Mouse (Mus musculus) gastrocnemius, postnatal 14 days (tissue): ENCODE data around the gene Trub2. TPM values are rescaled to one million over a fixed set of nuclear protein-coding genes. Genes with fewer than 3 reads are reported as not detected.
A peak's percentile ranks its signal among the peaks of the same experiment; 100 is the strongest.

Source experiments
- DNase-seq: peaks from one replicate; pipeline ENCODE4 v3.0.0; 2021; ENCODE audit warnings: mixed read lengths
- intact Hi-C: fragments of 180-260 bp; cut with DNase I; formaldehyde crosslinking; loops from one replicate; pipeline ENCODE4 v1.15.1; 2025; ENCODE audit warnings: low total_unique reads
- long read RNA-seq, 2 experiments: library from polyadenylated mRNA; stranded (forward); transcript quantifications; one replicate each; pipeline ENCODE4 v2.0.0; 2021
- total RNA-seq, 2 experiments: library from RNA; stranded (reverse); gene quantifications; 2 replicates each; pipeline ENCODE4 v1.2.3; 2021

Gene Trub2
- 10 to 100 TPM; 28.0 to 28.3 TPM for total RNA-seq
- long read RNA-seq, experiment 1, transcript Trub2-201 (8 exons, 3,408 nt): major isoform, 10 of 30 reads
- long read RNA-seq, experiment 1, partial matches to known transcripts: 5 of 30 reads
- long read RNA-seq, experiment 1, other reads (novel, unspliced or antisense): 14 of 30 reads
- long read RNA-seq, experiment 2, transcript Trub2-201 (8 exons, 3,408 nt): major isoform, 9 of 36 reads
- long read RNA-seq, experiment 2, partial matches to known transcripts: 7 of 36 reads
- long read RNA-seq, experiment 2, other reads (novel, unspliced or antisense): 18 of 36 reads

DNA sequence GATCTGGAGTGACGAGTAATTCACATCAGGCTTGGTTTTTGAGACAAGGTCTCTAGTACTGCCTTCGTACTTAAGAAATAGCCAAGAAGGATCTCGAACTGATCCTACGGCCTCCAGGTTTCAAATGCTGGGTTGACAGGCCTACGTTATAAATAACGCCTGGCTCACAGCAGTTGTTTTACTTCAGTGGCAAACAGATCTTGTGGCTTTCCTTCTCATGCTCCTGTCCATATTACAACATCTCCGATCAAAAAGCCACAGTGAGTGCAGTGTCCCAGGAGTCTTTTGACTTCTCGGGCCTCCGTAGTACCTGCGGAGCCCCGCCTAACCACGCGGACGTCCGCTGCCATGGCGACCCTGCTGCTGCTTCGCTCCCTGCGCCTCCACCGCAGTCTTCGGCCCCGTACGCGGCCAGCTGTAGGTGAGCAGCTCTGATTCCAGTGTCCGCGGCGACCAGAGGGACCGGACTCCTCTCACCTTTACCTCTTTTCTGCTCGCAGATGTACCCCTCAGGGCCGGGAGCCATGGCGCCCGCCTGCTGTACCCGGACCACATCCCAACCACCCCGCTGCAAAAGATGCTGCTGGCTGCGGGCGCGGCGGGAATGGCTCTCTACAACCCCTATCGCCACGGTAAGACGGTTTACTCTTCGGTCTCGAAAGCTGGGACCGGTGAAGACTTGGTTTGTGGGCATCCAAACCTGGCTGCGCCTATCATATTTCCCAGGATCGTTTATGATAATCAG is at the start of gene Trub2:
Gene Trub2 (minus strand): TSS at position 566 of the 745 bp plus-strand sequence.
- DNase-seq: peak; percentile 79
- intact Hi-C loops: no loop called here

GRCm38 (mm10) chr2:29835391-29835899 is 47.1 kb upstream of the Trub2 start:
- intact Hi-C loops: no loop called here
- DNase-seq: no peak

GRCm38 (mm10) chr2:29833796-29834195 is 45.5 kb upstream of the Trub2 start:
- intact Hi-C loops: no loop called here
- no peak for DNase-seq

GRCm38 (mm10) chr2:29831106-29831505 is 42.8 kb upstream of the Trub2 start:
- no peak for DNase-seq
- intact Hi-C loops: no loop called here

- no peak for DNase-seq
- intact Hi-C loops: no loop called here
Measured at GRCm38 (mm10) chr2:29827709-29828024, 39.4 kb upstream of the Trub2 start.

- peak; percentile 94 for DNase-seq
- intact Hi-C loops: no loop called here
Measured at GRCm38 (mm10) chr2:29826926-29827708, 38.8 kb upstream of the Trub2 start.

GRCm38 (mm10) chr2:29826318-29826925 is 38.1 kb upstream of the Trub2 start:
- no peak for DNase-seq
- intact Hi-C loops: no loop called here

DNA sequence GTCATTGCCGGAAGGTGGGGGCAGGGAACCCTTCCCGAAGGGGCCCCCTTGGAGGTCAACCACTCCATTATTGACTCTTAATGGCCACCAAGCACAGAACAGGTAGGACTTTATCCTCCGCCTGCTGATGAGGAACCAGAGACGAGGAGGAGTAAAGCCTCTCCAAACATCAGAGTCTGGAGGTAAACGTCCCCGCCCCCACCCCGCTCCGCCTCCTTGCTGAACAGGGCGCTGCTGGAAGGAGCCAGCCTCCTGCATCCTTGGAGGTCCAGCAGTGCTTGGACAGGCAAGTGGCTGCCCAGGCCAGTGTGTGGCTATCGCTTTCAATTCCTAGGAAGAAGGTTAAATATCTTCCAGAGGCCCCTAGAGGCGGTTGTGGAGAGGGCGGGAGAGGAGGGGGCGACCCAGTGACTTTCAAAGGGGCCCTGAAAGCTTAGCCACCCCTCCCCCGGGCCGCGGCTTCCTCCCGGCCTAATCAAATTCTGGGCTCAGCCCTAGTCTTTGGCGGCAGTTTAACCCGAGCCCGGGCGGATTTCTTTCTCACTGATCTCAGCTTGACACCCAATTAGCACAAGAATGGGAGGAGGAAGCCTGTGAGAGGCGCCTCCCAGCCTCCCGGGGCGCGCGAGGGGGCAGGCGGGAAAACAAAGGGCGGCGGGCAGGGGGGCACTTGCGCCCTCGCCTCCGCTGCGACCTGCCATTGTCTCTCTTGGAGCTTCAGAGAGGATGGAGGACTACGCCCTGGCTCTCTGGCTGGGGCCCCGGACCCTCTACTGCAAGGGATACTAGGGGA is 31.9 kb upstream of the Trub2 start, which contains the start of gene Urm1:
Gene Urm1 (plus strand): TSS at position 51 of the 793 bp plus-strand sequence.
- DNase-seq: peak; percentile 60
- intact Hi-C loops: no loop called here

- no peak for DNase-seq
- intact Hi-C loops: loop anchor here (5.0 kb wide), 2 partner anchors 38 to 52 kb away; no protein-coding TSS in a partner anchor
Measured at GRCm38 (mm10) chr2:29819363-29819762, 31.1 kb upstream of the Trub2 start.

- intact Hi-C loops: loop anchor here (5.0 kb wide), 2 partner anchors 40 to 50 kb away; no protein-coding TSS in a partner anchor
- peak; percentile 72 for DNase-seq
Measured at GRCm38 (mm10) chr2:29817426-29818232, 29.3 kb upstream of the Trub2 start.

- intact Hi-C loops: loop anchor here (5.0 kb wide), 2 partner anchors 41 to 49 kb away; no protein-coding TSS in a partner anchor
- no peak for DNase-seq
Measured at GRCm38 (mm10) chr2:29815678-29816371, 27.5 kb upstream of the Trub2 start.

DNA sequence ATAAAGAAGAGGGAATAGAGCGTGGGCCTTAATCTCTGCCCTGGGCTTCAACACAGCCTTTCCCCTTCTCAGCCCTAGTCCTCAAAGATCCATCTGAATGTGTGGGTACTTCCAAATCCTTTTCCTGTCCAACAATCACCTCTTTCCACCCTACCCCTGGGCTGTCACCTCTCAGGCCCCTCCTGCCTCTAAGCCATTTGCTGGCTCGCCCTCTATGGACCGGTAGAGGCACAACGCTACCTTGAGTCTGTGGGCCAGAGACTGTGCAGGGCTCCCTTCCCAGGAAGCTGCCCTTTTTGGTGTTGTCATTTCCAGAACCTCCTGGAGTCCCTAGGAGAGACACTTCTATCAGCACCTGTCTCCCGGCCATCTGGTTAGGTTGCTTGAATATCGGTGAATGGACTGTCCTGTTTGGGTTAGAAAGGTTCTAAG is 15.1 kb upstream of the Trub2 start:
- no peak for DNase-seq
- intact Hi-C loops: no loop called here

DNA sequence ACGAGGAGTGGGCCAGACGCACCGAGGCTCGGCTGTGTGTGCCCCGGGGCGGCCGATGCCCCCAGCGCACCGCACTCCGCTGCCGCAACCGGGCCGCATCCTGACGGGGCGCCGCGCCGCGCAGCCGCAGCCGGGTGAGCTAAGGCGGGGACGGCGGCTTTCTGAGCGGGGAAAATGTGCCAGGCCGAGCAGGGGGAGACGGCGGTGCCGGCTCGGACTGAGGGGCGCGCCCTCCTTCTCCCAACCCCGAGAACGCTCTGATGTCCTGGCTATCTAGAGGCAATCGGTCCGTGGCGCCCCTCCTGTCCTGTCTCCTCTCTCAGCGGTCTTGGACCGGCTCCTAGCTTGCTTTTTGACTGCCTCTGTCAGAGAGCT is 14.5 kb upstream of the Trub2 start:
- DNase-seq: no peak
- intact Hi-C loops: no loop called here

DNA sequence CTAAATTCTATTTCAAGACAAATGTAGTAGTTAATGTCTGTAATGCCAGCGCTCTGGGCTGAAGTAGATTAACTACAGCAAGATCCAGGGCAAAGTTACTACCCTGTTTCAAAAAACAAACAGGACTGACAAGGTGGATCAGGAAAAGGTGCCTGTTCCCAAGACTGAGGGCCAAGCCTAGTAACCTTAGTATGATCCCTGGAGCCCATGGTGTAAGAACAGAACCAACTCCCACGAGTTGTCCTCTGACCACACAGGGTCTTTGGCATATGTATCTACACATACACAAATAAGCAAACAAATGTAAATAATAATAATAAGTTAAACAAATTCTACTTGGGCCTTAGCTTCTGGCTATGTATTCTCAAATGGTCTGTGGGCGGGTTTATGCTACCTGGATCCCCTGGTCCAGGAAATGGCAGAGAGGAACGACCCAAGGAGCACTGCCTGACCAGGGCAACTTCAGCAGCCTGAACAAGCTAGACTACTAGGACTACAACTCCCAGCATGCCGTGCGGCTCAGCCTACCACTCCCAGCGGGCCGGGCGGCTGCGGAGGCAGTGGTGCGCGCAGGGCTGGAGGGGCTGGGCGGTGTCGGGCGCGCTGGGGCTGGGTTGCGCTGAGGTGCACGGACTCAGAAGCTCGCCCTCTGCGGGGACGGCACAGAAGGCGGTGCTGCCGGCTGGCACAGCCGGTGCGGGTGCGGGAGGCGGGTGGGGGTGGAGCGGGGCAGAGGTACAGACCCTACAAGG is 13.9 kb upstream of the Trub2 start, which contains the start of gene Slc27a4:
Gene Slc27a4 (plus strand): TSS at position 560 of the 752 bp plus-strand sequence.
- intact Hi-C loops: no loop called here
- peak; percentile 97 for DNase-seq

GRCm38 (mm10) chr2:29792772-29793487 is 4.6 kb upstream of the Trub2 start:
- intact Hi-C loops: no loop called here
- DNase-seq: no peak
